Mouse (Mus musculus) stomach, adult 2 months (tissue): ENCODE data around the gene Vmn2r55. TPM values are rescaled to one million over a fixed set of nuclear protein-coding genes. Genes with fewer than 3 reads are reported as not detected.

Experiments
- polyA plus RNA-seq: library from polyadenylated mRNA; depleted of rRNA; stranded (reverse); fragments of >200 nt; gene quantifications from 2 replicates; pipeline ENCODE4 v1.2.3, GENCODE M21; 2012; rRNA removed

The Vmn2r55 gene
- not detected in 2 replicates for polyA plus RNA-seq

DNA sequence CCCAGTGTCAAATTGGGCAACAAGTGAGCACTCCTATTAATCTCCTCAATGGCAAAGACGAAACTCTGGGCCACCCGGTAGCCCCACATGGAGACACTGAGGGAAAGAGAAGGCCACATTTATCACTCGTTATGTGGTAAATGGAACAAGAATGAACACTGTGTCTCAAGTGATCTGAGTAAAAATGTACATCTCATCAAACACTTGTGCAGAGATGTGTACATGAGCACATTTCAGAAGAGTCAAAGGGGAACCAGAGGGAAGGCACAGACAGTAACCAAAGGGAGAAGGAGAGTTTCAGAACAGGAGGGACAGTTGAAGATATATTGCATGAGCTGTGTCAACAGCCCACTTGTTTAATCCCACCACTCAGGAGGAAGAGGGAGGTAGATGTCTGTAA is at the start of gene Vmn2r55:
Gene Vmn2r55 (minus strand): TSS at position 101 of the 400 bp plus-strand sequence.

DNA sequence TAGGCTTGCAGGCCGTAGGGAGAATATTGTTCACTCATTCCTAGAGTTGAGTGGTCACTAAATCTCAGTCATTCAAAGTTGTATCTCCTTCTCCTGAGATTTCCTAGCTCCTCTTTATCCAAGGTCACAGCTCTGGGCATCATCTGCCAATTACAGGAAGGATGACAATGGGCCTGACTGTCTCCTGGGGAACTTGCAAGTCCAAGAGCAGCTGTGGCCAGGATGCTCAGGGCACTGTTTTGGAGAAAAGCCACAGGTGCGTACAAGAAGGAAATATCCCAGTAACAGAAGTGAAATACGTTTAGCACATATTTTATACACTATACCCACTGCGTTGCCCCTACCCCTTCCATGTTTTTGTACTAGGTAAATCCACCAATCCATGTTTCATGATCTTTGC is 44.6 kb downstream of the Vmn2r55 start, which contains the start of gene Vmn2r54:
Gene Vmn2r54 (minus strand): TSS at position 101 of the 400 bp plus-strand sequence.

DNA sequence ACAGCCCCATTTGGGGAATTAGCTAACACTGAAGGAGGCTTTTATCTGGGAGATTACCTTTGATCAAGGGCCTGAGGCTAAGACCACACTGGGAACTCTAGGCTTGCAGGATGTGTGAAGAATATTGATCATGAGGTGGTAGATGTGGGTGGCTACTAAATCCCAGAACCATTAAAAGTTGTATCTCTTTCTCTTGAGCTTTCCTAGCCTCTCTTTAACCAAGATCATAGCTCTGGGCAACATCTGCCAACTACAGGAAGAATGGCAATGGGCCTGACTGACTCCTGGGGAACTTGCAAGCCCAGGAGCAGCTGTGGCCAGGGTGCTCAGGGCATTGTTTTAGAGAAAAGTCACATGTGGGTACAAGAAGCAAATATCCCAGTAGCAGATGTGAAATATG is 76.1 kb downstream of the Vmn2r55 start, which contains the start of gene Vmn2r53:
Gene Vmn2r53 (minus strand): TSS at position 101 of the 400 bp plus-strand sequence.

Other genes starting within 250 kb of the Vmn2r55 start
- gene Zfp606, start 206.7 kb downstream of the Vmn2r55 start, polyA plus RNA-seq, result 1.0 and 1.1 TPM in 2 replicates
- not detected in 2 replicates for gene 2900092C05Rik, start 172.5 kb downstream of the Vmn2r55 start, polyA plus RNA-seq
- gene Vmn2r53, start 76.2 kb downstream of the Vmn2r55 start, polyA plus RNA-seq, result not detected in 2 replicates
- gene Vmn2r54, start 44.7 kb downstream of the Vmn2r55 start, polyA plus RNA-seq, result not detected in 2 replicates
- gene Vmn2r56, start 50.0 kb upstream of the Vmn2r55 start, polyA plus RNA-seq, result not detected in 2 replicates
- gene Zscan18, start 118.6 kb upstream of the Vmn2r55 start, polyA plus RNA-seq, result 0.01 and 0.14 TPM in 2 replicates
- 0.03 and 0.14 TPM in 2 replicates for gene Zfp329, start 133.9 kb upstream of the Vmn2r55 start, polyA plus RNA-seq
- gene Zfp110, start 149.8 kb upstream of the Vmn2r55 start, polyA plus RNA-seq, result 3.0 and 4.1 TPM in 2 replicates
- 0.08 and 0.09 TPM in 2 replicates for gene Zfp128, start 196.2 kb upstream of the Vmn2r55 start, polyA plus RNA-seq
- 3.3 and 4.5 TPM in 2 replicates for gene Zscan22, start 212.8 kb upstream of the Vmn2r55 start, polyA plus RNA-seq
- gene Rps5, start 237.3 kb upstream of the Vmn2r55 start, polyA plus RNA-seq, result 722 and 906 TPM in 2 replicates
- 4.4 and 15.1 TPM in 2 replicates for gene Rnf225, start 242.4 kb upstream of the Vmn2r55 start, polyA plus RNA-seq